Mouse (Mus musculus) frontal cortex, postnatal 10 days (tissue): ENCODE measurements at regions not wholly inside any gene's neighbourhood (a gene's known extent, or its start where the extent isn't known, plus 50 kb on each side); places are given as distances from the start of the nearest gene placed in this dataset.
"Not testable (repeated sequence)": the region's sequence is repeated elsewhere in the genome, so short reads cannot be mapped to it uniquely, and the experiment has no call there.

Experiments used
- DNase-seq, 2 experiments: peaks; one replicate each; pipeline ENCODE4 v3.0.0; 2022; ENCODE audit warnings: low spot score in 2 of 2, mixed read lengths in 1 of 2

- no peak for DNase-seq
Observed at GRCm38 (mm10) chr6:7790040-7790439, 54.6 kb upstream of the C1galt1 start.

- DNase-seq: no peak
Observed at GRCm38 (mm10) chr6:7789071-7789470, 55.6 kb upstream of the C1galt1 start.

GRCm38 (mm10) chr6:7785407-7785806 lies 59.2 kb upstream of the C1galt1 start:
- DNase-seq: no peak

- no peak for DNase-seq
Observed at GRCm38 (mm10) chr6:7783059-7783458, 61.6 kb upstream of the C1galt1 start.

- no peak for DNase-seq
Observed at GRCm38 (mm10) chr6:7779959-7780358, 64.7 kb upstream of the C1galt1 start.

GRCm38 (mm10) chr6:7778642-7779404 lies 65.8 kb upstream of the C1galt1 start:
- DNase-seq: peak in 1 of 2 experiments; percentile 7

- DNase-seq: no peak
Observed at GRCm38 (mm10) chr6:7768421-7768820, 75.4 kb upstream of the Asns start.

- DNase-seq: no peak
Observed at GRCm38 (mm10) chr6:7767631-7768030, 74.6 kb upstream of the Asns start.

GRCm38 (mm10) chr6:7759385-7759784 lies 66.3 kb upstream of the Asns start:
- DNase-seq: no peak

- no peak for DNase-seq
Observed at GRCm38 (mm10) chr6:7753895-7754294, 60.8 kb upstream of the Asns start.

- no peak for DNase-seq
Observed at GRCm38 (mm10) chr6:7752885-7753611, 60.0 kb upstream of the Asns start.

GRCm38 (mm10) chr6:7748536-7748935 lies 55.5 kb upstream of the Asns start:
- no peak for DNase-seq

- DNase-seq: not testable (repeated sequence)
Observed at GRCm38 (mm10) chr6:7744257-7744656, 51.2 kb upstream of the Asns start.
